Mouse (Mus musculus): ENCODE data around the gene Lemd1.

GRCm38 (mm10) chr1:132287445-132287844 is 96.2 kb downstream of the Lemd1 start:
- TF ChIP-seq CTCF (IDR thresholded peaks at IDR 0.05; ENCODE audit: control insufficient read depth, insufficient read depth, low read length) (no peak), POLR2A (IDR thresholded peaks at IDR 0.05; ENCODE audit: borderline replicate concordance, control insufficient read depth, low read depth, low read length) (no peak)
